Mouse (Mus musculus): ENCODE measurements around the gene Mb21d2.

DNA sequence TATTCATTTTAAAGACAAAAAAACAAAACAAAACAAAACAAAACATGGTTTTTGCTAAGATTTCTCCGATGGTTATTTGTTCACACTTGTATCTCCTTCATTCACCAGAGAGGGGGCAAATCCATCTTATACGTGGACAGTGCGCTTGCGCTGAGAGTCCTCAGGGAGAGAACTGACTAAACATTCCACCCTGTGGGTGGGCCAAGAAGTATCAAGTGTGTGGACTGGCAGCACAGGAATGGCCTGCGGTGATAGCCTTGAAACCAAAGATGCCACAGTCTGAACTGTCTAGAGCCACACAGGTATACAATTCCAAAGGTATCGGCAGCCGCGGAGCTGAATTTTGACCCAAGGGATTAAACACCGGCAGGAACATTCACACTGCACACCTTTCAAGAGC, 89.9 kb downstream of the Mb21d2 start:
- TF ChIP-seq POLR2A (IDR thresholded peaks at IDR 0.05; ENCODE audit: low read depth, low read length) (no peak), CTCF (IDR thresholded peaks at IDR 0.05; ENCODE audit: borderline replicate concordance, insufficient read depth, low read length) (no peak)
